Mouse (Mus musculus): Measurements from ENCODE around the gene Epas1.
A peak's percentile ranks its signal among the peaks of the same experiment; 100 is the strongest.

Gene Epas1

GRCm38 (mm10) chr17:86743351-86743941, 10.1 kb upstream of the Epas1 start:
- TF ChIP-seq GATA4 (IDR thresholded peaks at IDR 0.05; ENCODE audit: insufficient replicate concordance, low read length) = no peak

GRCm38 (mm10) chr17:86744943-86745342, 8.6 kb upstream of the Epas1 start:
- no peak for TF ChIP-seq GATA4 (IDR thresholded peaks at IDR 0.05; ENCODE audit: insufficient replicate concordance, low read length)

- no peak for TF ChIP-seq GATA4 (IDR thresholded peaks at IDR 0.05; ENCODE audit: insufficient replicate concordance, low read length)
Observed at GRCm38 (mm10) chr17:86751373-86751871, 2.1 kb upstream of the Epas1 start.

GRCm38 (mm10) chr17:86753931-86754805, 668 bp downstream of the Epas1 start:
- TF ChIP-seq GATA4 (IDR thresholded peaks at IDR 0.05; ENCODE audit: insufficient replicate concordance, low read length) = peak; percentile 6; the same call in 1 of the 2 replicates

- TF ChIP-seq GATA4 (IDR thresholded peaks at IDR 0.05; ENCODE audit: insufficient replicate concordance, low read length) = peak; percentile 96
Observed at GRCm38 (mm10) chr17:86754806-86755571, 1.5 kb downstream of the Epas1 start.

GRCm38 (mm10) chr17:86755581-86756195, 2.2 kb downstream of the Epas1 start:
- no peak for TF ChIP-seq GATA4 (IDR thresholded peaks at IDR 0.05; ENCODE audit: insufficient replicate concordance, low read length)

- TF ChIP-seq GATA4 (IDR thresholded peaks at IDR 0.05; ENCODE audit: insufficient replicate concordance, low read length) = no peak
Observed at GRCm38 (mm10) chr17:86757621-86758020, 4.1 kb downstream of the Epas1 start.

GRCm38 (mm10) chr17:86761859-86762258, 8.4 kb downstream of the Epas1 start:
- TF ChIP-seq GATA4 (IDR thresholded peaks at IDR 0.05; ENCODE audit: insufficient replicate concordance, low read length) = no peak

- TF ChIP-seq GATA4 (IDR thresholded peaks at IDR 0.05; ENCODE audit: insufficient replicate concordance, low read length) = peak; percentile 42; the same call in 1 of the 2 replicates
Observed at GRCm38 (mm10) chr17:86762479-86763242, 9.2 kb downstream of the Epas1 start.

GRCm38 (mm10) chr17:86765762-86766404, 12.4 kb downstream of the Epas1 start:
- no peak for TF ChIP-seq GATA4 (IDR thresholded peaks at IDR 0.05; ENCODE audit: insufficient replicate concordance, low read length)

- TF ChIP-seq GATA4 (IDR thresholded peaks at IDR 0.05; ENCODE audit: insufficient replicate concordance, low read length) = no peak
Observed at GRCm38 (mm10) chr17:86766412-86766811, 12.9 kb downstream of the Epas1 start.

GRCm38 (mm10) chr17:86768596-86768995, 15.1 kb downstream of the Epas1 start:
- TF ChIP-seq GATA4 (IDR thresholded peaks at IDR 0.05; ENCODE audit: insufficient replicate concordance, low read length) = no peak

GRCm38 (mm10) chr17:86769330-86770211, 16.1 kb downstream of the Epas1 start:
- TF ChIP-seq GATA4 (IDR thresholded peaks at IDR 0.05; ENCODE audit: insufficient replicate concordance, low read length) = peak; percentile 100

Measured in liver, adult (tissue).